Mouse (Mus musculus): ENCODE results near the gene Ccdc85b.

- no peak for TF ChIP-seq CTCF (IDR thresholded peaks at IDR 0.05; ENCODE audit: borderline replicate concordance, extremely low read depth, insufficient read depth, insufficient read length)
- TF ChIP-seq POLR2A (IDR thresholded peaks at IDR 0.05; ENCODE audit: borderline replicate concordance, extremely low read depth, insufficient read depth, insufficient read length, poor library complexity, severe bottlenecking): no peak
These were observed 19.4 kb upstream of the Ccdc85b start for GRCm38 (mm10) chr19:5477004-5477667.

All from brain, embryonic 14.5 days (tissue).